ENCODE assay signal across 9 mouse cellular contexts in genomic region chr10:61272631-61273030, GRCm38 (mm10). TPM values are rescaled to one million over a fixed set of nuclear protein-coding genes. Genes with fewer than 3 reads are reported as not detected.
DNase-seq lines count a peak whose midpoint lies in the region; ATAC-seq lines count a peak whose summit lies in the region.
"Had no signal": no experiment of that assay in that cellular context is flagged by ENCODE, and none has a peak within 500 bp of the region (broad histone marks: within the 10 kb centered on the region; RNA-seq: fewer than 3 reads in every experiment).

No protein-coding gene starts in this region.

- no peak for ATAC-seq in heart, embryonic 16.5 days (replicated peaks; ENCODE audit: extremely low read depth, insufficient read depth, low FRiP score)
- ATAC-seq in hindbrain, embryonic 14.5 days (ENCODE audit: low FRiP score), result no peak
- no peak for ATAC-seq in midbrain, embryonic 14.5 days (ENCODE audit: low FRiP score, low TSS enrichment)
- no peak for ATAC-seq in activated CD4-positive, CD25-positive, alpha-beta regulatory T cell, adult 4 months

- H3K4me1 ChIP-seq in heart, embryonic 16.5 days (ENCODE audit: control insufficient read depth, insufficient read depth, low read length), result peaks cover 14% of the 10 kb centered on the region
- H3K4me1 ChIP-seq in hindbrain, embryonic 14.5 days (replicated peaks; ENCODE audit: control insufficient read depth, insufficient read depth, low read length), result no peaks in the 10 kb centered on the region
- H3K4me1 ChIP-seq in midbrain, embryonic 14.5 days (ENCODE audit: control insufficient read depth, insufficient read depth, low read length), result 0 out of 2 replicates have a peak, but pooled peaks cover 4% of the 10 kb centered on the region

- peak overlapping the region; percentile 64 for H3K9ac ChIP-seq in heart, embryonic 16.5 days (ENCODE audit: low read length)
- peak overlapping the region; percentile 62; the same call in 1 of the 2 replicates for H3K9ac ChIP-seq in hindbrain, embryonic 14.5 days
- peak overlapping the region; percentile 59; the same call in 1 of the 2 replicates for H3K9ac ChIP-seq in midbrain, embryonic 14.5 days (replicated peaks; ENCODE audit: low read length)

- peaks cover 5% of the 10 kb centered on the region; the same call in 1 of the 2 replicates for H3K27me3 ChIP-seq in heart, embryonic 16.5 days (ENCODE audit: control insufficient read depth, insufficient read depth, low read length)
- H3K27me3 ChIP-seq in hindbrain, embryonic 14.5 days (ENCODE audit: control insufficient read depth, insufficient read depth, low read length), result peaks cover 23% of the 10 kb centered on the region
- H3K27me3 ChIP-seq in midbrain, embryonic 14.5 days (ENCODE audit: control insufficient read depth, insufficient read depth, low read length), result peaks cover 28% of the 10 kb centered on the region

- intact Hi-C loops in heart, postnatal 25 days (cut with DNase I), result no loop called here
- intact Hi-C loops in gastrocnemius, postnatal 36 days (cut with DNase I), result loop anchor here (5.0 kb wide), 1 partner anchor 70 kb away; no protein-coding TSS in a partner anchor

- 0 out of 2 replicates have a peak overlapping the region, but pooled peaks have one; percentile 36 for H3K27ac ChIP-seq in heart, embryonic 16.5 days (ENCODE audit: low read length)
- H3K27ac ChIP-seq in hindbrain, embryonic 14.5 days, result no peak overlapping the region
- H3K27ac ChIP-seq in midbrain, embryonic 14.5 days (replicated peaks; ENCODE audit: low read depth, low read length), result no peak overlapping the region

- peak overlapping the region; percentile 75 for H3K4me2 ChIP-seq in heart, embryonic 16.5 days (ENCODE audit: low read depth, low read length)
- H3K4me2 ChIP-seq in hindbrain, embryonic 14.5 days (replicated peaks), result peak overlapping the region; percentile 91
- H3K4me2 ChIP-seq in midbrain, embryonic 14.5 days (ENCODE audit: low read length), result peak overlapping the region; percentile 94

- DNase-seq in heart, postnatal 25 days (ENCODE audit: low spot score), result no peak
- peak; percentile 59 for DNase-seq in R1 (ENCODE audit: low read depth, low spot score)
- no peak for DNase-seq in hindbrain, embryonic 14.5 days (ENCODE audit: low spot score)
- DNase-seq in midbrain, embryonic 14.5 days, result no peak
- DNase-seq in frontal cortex, adult 2 months (ENCODE audit: extremely low spot score in 1 of 2, low spot score in 1 of 2), result no peak
- DNase-seq in gastrocnemius, postnatal 36 days, result no peak

- no peaks in the 10 kb centered on the region for H3K36me3 ChIP-seq in heart, embryonic 16.5 days (ENCODE audit: control insufficient read depth, insufficient read depth)
- H3K36me3 ChIP-seq in hindbrain, embryonic 14.5 days (replicated peaks; ENCODE audit: control insufficient read depth, insufficient read depth), result no peaks in the 10 kb centered on the region
- H3K36me3 ChIP-seq in midbrain, embryonic 14.5 days (ENCODE audit: control insufficient read depth, insufficient read depth, low read length), result no peaks in the 10 kb centered on the region

- WGBS in heart, embryonic 16.5 days, result 54% methylated on average over 5 of the region's 5 CpGs
- 47% methylated on average over 5 of the region's 5 CpGs for WGBS in hindbrain, embryonic 14.5 days
- 39% methylated on average over 5 of the region's 5 CpGs for WGBS in midbrain, embryonic 14.5 days

- peak overlapping the region; percentile 51 for H3K4me3 ChIP-seq in heart, embryonic 16.5 days (ENCODE audit: low read length)
- H3K4me3 ChIP-seq in hindbrain, embryonic 14.5 days (replicated peaks; ENCODE audit: low read length), result peak overlapping the region; percentile 45
- peak overlapping the region; percentile 48 for H3K4me3 ChIP-seq in midbrain, embryonic 14.5 days (replicated peaks; ENCODE audit: low read depth, low read length)

- H3K9me3 ChIP-seq in heart, embryonic 16.5 days (replicated peaks; ENCODE audit: control insufficient read depth, low read length), result no peaks in the 10 kb centered on the region
- H3K9me3 ChIP-seq in hindbrain, embryonic 14.5 days (ENCODE audit: control insufficient read depth, low read length), result no peaks in the 10 kb centered on the region
- no peaks in the 10 kb centered on the region for H3K9me3 ChIP-seq in midbrain, embryonic 14.5 days (ENCODE audit: control insufficient read depth, low read length)

RNA-seq across cellular contexts. Expression of gene Adamts14, which starts 0.6 kb away (rescaled TPM):
- 1.8 TPM in 2 replicates for polyA plus RNA-seq in heart, embryonic 16.5 days (2015; fragmentation: Nextera tagmentation; extraction: Ambion mirVana)
- 1 to 10 TPM; 1.6 to 2.4 TPM for total RNA-seq in heart, postnatal 25 days (2021)
- polyA plus RNA-seq in hindbrain, embryonic 14.5 days (2014; fragmentation: Nextera tagmentation; extraction: Ambion mirVana), result 0.27 and 0.36 TPM in 2 replicates
- 0.15 and 0.22 TPM in 2 replicates for polyA plus RNA-seq in midbrain, embryonic 14.5 days (2014; fragmentation: Nextera tagmentation; extraction: Ambion mirVana)
- 0.38 and 0.50 TPM in 2 replicates for polyA plus RNA-seq in frontal cortex, adult 2 months (2012; rRNA removed)
- total RNA-seq in gastrocnemius, postnatal 36 days (2021), result 1 to 10 TPM; 1.1 TPM
- not detected for polyA plus RNA-seq in activated CD4-positive, CD25-positive, alpha-beta regulatory T cell, adult 4 months (2017; shearing (Covaris generic))

RNA-seq across cellular contexts. Expression of gene Prf1, which starts 25.0 kb away (rescaled TPM):
- polyA plus RNA-seq in heart, embryonic 16.5 days (2015; fragmentation: Nextera tagmentation; extraction: Ambion mirVana), result 0.13 TPM in 1 of 2 replicates, not detected in the other
- not detected for total RNA-seq in heart, postnatal 25 days (2021)
- polyA plus RNA-seq in hindbrain, embryonic 14.5 days (2014; fragmentation: Nextera tagmentation; extraction: Ambion mirVana), result 0.12 TPM in 1 of 2 replicates, not detected in the other
- polyA plus RNA-seq in midbrain, embryonic 14.5 days (2014; fragmentation: Nextera tagmentation; extraction: Ambion mirVana), result not detected in 2 replicates
- polyA plus RNA-seq in frontal cortex, adult 2 months (2012; rRNA removed), result 0.10 and 0.38 TPM in 2 replicates
- total RNA-seq in gastrocnemius, postnatal 36 days (2021), result not detected
- 1 to 10 TPM; 5.1 to 6.7 TPM for polyA plus RNA-seq in activated CD4-positive, CD25-positive, alpha-beta regulatory T cell, adult 4 months (2017; shearing (Covaris generic))
- total RNA-seq: layer of hippocampus, postnatal 10 days had no signal
